Mouse (Mus musculus): ENCODE results near the gene Lman2.

Lman2 gene

DNA sequence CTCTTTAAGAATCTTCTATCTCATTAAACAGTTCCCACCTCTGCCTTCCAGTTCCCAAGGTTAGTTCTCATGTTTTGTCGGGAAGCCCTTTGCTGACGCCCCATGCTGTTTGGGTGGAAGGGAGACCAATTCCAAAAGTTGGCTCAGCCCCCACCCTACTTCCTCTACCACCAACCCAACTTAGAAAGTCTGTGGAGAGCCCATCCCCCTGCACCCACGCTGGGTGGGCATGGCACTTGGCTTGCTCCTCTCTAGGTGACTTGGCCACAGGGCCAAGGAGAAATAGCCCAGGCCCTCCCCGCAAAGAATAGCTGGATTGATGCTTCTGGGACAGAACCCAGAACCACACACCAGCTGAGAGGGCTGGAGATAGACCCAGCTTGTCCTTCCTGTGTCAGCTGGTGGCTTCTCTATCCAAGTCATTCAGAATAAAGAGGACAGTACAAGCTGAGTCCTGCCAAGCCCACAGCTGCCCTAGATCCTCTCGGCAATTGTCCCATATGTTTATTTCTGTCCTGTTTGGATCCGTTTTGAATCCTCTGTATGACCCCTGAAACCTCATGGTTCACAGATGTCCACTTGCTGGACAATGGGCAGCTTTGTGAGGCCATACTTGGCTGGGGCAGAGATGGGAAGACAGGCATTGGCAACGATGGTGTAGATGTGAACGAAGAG, 8.6 kb upstream of the Lman2 start:
- DNase-seq (ENCODE audit: low spot score), result no peak

DNA sequence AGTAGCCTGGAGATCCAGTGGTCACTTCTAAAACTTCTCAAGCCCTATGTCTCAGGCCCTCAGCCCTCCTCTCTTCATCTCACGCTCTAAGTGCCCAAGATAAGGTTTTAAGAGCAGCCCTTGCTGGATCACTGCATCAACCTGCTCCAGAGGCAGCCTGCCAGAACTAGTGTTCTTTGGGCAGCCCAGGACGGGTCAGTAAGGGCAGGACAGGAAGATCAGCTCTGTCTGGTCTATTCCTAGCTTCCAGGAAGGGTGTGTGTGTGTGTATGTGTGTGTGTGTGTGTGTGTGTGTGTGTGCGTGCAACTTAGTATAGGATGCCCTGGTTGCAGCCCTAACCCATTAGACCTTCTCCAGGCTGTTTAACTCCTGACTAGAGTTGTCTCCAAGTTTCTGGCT, 7.7 kb upstream of the Lman2 start:
- DNase-seq (ENCODE audit: low spot score), result no peak

DNA sequence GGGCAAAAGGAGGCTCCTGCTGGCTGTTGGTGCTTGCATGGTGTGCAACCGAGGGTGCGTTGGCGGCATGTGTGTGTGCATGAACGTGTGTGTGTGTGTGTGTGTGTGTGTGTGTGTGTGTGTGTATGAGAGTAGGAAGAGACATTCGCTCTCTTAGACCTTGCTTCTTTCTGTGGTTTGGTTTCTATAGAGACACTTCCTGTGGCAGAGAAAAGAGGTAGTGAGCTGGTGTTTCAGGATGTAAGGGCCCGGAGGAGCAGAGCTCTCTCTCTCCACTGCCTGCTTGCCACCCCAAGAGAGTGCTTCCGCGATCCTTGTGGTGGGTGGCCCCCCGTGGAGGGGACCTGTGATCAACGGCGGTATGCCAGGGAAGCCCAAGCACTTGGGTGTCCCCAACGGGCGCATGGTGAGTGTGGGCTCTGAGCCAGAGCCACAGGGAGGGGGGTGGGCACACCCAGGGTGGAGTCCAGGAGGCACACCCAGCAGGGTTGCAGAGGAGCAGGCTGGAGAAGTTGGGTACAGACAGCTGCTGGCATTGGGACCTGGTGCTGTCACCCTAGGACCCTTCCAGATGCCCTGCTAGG, 7.0 kb upstream of the Lman2 start, which contains the start of gene Rgs14:
TSS of gene Rgs14 (plus strand) at position 202 of the 584 bp plus-strand sequence.
- DNase-seq (ENCODE audit: low spot score), result no peak

DNA sequence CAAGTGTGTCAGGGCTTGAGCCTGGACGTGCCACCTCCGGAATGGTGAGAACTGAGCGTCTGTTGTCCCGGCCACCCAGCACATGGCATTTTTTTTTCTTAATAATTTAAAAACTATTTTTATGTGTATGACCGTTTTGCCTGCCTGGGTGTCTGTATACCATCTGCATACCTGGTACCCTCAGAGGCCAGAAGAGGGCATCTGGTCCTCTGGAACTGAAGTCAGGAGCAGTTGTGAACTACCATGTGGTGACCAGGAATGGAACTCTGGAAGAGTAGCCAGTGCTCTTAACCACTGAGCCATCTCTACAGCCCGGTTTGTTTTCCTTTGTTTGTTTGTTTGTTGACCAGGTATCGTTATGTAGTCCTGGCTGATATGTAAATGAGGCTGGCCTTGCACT, 5.8 kb upstream of the Lman2 start:
- DNase-seq (ENCODE audit: low spot score), result no peak

DNA sequence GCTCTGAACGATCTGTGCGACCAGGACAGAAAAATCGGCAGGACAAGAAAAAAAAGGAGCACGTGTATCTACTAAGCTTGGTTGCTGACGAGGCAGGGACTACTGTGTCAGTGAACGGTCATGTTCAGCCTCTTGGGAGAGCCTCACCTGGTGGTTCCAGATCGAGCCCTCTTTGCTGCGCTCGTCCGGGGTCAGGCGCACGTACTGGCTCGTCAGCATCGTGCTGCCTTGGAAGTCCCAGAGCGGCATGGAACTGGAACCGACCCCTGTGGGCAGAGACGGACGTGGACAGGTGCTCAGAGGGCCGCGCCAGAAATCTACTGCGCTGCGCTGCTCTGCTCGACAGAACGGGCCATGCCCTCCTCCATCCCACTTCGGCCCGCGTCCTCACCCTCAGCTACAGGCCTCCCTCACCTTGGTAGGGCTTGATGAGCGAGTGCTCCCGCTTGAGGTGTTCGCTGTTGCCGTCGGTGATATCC, 570 bp downstream of the Lman2 start:
- DNase-seq (ENCODE audit: low spot score), result no peak

DNA sequence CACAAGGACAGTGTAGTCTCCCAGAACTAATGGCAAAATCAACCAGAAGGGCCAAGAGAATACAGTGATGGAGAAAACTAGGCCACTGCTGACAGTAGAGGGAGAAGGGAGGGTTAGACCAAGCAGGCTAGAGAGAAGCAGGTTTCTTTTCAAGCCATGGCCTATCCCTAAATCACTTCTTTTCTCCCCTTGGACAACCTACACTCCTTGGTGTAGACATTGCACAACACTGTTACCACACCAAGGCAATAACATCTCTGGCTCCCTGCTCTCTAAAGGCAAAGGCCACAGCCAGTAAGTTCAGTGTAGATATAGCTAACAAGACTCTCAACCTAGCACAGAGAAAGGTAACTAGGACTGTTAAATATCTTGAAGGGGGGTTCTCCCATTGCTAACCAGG, 1.4 kb downstream of the Lman2 start:
- DNase-seq (ENCODE audit: low spot score), result no peak

DNA sequence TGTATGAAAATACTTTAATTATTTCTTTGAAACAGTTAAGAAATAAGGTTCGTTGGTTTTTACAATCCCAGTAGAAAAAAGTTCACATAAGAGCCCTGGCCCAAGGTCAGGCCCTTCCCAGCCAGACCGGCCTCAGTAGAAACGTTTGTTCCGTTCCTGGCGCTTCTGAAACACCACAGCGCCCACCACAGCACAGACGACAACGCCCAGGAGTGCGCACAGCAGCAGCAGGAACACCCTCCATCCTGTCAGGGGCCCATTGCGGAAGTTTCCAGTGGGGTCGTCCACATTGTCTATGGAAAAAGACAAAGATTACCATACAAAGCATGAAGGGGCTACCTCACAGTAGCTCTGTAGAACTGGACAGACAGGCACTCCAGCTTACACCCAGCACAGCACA, 15.8 kb downstream of the Lman2 start:
- no peak for DNase-seq (ENCODE audit: low spot score)

DNA sequence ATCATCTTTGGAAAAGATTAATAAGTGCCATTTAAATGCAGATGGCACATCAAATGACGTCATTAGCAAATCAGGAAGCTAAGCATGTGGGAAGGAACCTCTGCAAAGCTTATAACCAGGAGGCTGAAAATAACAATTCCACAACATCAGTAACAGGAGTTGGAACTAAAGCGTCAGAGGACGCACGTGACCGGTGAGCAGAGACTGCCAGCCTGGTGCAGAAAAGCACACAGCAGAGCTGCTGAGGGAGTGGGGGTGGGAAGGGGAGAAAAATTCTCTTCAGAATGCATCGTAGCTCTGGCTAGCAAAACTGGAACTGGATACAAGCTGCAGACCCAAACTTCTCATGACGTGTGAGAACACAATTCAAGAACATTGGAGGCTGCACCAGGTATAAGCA, 18.3 kb downstream of the Lman2 start:
- DNase-seq (ENCODE audit: low spot score), result no peak

DNA sequence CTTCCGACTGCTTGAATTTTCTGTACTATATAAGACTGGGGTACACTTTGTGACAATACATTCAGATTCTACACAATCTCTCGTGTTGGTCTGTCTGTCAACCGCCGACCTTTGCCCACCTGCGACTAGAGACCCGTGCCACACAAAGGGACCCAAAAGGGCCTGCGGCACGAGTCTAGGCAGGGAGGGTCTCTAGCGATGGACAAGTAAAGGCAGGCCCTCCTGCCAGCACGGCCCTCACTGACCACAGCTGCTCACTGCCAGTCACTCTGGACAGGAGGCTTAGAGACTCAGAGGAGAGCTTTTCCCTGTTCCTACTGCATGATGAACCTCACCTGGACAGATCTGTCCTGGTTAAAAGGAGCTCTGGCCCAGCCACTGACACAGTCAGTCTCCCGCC, 20.1 kb downstream of the Lman2 start:
- no peak for DNase-seq (ENCODE audit: low spot score)

DNA sequence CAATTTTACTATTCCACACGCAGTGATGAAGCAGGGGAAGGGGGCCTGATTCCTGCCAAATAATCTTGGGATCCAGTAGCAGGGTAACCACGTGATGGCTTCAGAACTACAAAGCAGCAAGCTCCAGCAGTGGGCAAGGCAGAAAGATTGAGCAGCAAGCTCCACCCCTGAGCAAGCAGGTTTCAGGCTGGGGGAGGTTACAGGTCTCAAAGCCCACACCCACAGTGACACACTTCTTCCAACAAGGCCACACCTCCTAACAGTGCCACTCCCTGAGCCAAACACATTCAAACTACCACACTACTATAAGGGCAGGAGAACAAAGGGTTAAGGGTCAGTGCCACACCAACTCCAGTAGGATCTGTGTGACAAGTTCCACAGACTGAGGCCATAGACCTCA, 23.3 kb downstream of the Lman2 start:
- DNase-seq (ENCODE audit: low spot score), result no peak

DNA sequence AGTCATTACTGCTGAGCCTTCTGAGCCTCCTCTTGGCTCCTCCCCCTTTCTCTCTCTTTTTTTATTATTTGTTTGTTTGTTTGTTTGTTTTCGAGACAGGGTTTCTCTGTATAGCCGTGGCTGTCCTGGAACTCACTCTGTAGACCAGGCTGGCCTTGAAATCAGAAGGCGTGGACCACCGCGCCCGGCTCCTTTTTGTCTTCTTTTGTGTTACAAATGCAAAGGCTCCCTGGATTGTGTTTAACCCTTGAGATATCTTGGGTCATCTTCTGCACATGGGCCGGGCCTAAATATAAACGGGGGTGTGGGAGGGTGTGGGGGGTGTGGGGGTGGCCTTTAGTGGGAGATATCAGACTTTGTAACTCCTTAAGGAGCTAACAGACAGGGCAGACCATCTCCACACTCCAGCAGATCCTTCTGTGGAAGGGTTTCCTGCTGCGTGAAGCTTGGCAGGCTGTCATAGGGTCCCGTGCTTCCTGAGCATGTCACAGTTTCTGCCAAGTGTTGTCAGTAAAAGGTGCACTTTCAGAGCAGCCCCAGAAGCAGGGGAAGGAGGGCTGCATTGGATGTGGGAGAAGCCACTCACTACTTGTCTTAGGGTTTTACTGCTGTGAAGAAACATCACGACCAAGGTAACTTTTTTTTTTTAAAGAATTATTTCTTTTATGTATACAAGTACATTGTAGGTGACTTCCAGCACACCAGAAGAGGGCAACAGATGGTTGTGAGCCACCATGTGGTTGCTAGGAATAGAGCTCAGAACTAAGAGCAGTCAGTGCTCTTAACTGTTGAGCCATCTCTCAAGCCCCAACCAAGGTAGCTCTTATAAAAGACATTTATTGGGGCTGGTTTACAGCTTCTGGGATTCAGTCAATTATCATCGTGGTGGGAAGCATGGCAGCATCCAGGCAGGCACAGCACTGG, 24.2 kb downstream of the Lman2 start:
- DNase-seq (ENCODE audit: low spot score), result no peak

DNA sequence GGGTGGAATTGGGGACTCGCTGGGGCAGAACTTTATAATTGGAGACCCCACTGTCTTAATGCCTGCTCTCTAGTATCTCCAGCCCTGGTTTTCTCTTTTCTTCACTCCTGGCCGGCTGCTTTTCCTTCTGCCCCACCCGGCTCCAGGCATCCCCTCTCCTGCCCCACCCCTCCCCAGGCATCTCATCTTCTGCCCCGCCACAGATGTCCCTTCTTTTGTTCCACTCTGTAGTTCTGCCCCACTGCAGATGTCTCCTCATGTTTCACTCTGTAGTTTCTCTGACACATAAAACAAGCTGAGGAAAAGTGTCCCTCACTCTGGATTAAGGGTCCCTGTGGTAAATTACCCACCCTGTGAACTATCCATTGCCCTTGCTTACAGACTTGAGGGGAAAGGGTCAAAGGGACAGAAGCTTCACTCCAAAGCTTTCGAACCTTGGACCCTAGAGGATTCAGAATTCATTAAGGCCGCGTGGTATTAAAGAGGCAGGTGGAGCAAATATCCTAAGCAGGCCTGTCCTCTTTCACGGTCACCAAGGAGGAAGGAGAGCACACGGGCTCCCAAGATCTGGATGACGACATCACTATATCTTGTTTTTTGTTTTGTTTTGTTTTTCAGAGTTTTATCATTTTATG, 25.1 kb downstream of the Lman2 start:
- no peak for DNase-seq (ENCODE audit: low spot score)

DNA sequence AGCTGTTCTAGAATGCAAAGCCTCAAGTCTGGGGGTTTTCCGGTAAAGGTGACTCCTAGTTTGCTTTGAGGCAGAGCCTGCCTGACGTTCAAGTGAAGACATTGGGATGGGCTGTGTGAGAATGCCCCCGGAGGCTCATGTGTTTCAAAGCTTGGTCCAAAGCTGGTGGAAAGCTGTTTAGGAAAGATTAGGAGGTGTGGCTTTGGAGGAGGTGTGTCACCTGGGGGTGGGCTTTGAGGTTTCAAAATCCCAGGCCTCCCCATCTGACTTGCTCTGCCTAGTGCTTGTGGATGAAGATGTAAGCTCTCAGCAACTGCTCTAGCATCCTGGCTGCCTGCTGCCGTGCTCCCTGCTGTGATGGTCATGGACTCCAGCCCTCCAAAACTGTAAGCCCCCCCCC, 26.9 kb downstream of the Lman2 start:
- no peak for DNase-seq (ENCODE audit: low spot score)

DNA sequence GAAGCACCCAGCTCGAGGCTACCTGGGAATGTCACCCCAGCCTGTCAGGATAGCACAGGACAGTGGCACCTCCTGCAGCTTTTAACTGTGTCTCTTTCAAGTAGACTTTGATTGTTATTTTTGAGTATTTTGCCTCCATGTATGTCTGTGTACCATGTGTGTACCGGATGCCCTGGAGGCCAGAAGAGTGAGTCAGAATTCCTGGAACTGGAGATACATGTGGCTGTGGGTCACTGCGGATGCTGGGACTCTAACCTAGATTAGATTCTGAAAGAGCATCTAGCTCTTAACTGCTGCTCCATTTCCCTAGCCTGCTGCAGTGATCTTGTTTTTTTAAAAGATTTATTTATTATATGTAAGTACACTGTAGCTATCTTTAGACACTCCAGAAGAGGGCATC, 30.3 kb downstream of the Lman2 start:
- DNase-seq (ENCODE audit: low spot score), result no peak

DNA sequence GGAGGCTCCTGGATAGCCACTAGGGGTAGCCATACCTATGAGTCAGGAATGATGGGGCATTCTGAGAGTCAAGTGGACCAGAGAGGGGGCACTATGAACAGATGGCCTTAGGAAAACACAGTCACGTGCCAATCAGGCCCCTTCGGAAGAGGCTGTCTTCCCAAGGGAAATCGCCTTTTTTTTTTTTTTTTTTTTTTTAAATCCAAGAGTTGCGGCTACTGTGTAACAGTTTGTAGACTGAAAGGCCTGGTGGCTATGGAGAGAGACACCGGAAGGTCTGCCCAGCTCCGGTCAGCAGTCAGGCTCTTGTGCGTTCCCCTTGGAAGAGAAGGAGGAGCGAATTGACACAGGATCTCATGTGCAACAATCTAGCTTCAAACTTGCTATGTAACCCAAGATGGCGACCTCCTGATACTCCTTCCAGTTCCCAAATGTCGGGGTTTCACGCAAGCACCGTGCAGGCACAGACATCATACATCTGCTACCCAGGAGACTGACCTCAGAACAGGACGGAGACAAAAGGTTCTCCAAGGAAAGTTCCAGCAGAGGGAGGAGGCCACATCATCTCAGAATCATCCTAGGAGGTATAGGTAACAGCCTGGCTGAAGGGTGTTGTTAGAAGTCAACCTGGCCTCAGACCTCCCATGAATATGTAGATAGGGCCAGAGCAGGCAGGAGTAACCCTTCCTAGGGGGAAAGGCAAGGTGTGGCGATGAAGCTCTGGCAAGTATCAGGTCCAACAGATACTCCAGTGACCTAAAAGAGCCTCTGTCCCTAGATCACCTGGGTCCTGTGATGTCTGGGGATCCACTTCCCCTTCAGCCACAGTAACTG, 31.8 kb downstream of the Lman2 start:
- peak; percentile 65 for DNase-seq (ENCODE audit: low spot score)

DNA sequence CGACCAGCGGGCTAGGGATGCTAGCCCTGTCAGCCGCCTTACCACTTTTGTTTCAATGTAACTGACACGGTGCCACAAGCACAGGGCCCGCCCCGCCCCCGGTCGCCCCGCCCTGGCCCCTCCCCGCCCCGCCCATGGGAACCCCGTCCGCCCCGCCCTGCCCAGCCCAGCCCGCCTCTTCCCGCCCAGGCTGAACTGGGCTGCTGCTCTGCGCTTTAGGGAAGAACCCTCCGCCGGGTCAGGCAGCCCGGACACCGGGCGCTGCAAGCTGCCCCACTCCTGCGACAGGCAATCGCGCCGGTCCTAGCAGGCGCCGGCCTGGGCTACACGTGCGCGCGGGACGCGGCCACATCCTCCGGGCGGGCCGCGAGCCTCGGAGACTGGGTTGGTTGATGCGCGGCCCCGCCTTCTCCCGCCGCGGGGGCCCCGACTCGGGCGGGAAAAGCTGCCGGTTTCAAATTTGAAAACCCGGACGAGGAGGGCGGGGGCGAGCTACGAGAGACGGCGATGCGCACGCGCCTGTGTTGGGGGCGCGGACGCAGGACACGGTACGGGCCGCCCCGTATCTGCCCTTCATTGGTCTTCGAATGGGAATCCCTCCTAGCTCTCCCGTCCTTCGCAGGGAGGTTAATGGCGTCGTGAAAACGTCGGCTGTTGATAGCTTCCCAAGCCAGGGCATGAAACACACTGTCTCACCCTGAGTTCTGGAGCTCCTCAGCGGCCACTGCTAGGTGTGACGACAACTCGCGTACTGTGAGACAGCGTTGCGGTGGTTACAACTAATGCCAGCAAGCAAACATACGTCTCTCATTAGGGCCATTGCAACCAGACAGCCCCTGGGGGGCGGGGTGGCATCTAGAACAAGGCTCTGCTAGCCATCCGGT, 32.7 kb downstream of the Lman2 start, which contains the start of gene Mxd3:
TSS of gene Mxd3 (minus strand) at position 141 of the 884 bp plus-strand sequence.
- peak; percentile 78 for DNase-seq (ENCODE audit: low spot score)

DNA sequence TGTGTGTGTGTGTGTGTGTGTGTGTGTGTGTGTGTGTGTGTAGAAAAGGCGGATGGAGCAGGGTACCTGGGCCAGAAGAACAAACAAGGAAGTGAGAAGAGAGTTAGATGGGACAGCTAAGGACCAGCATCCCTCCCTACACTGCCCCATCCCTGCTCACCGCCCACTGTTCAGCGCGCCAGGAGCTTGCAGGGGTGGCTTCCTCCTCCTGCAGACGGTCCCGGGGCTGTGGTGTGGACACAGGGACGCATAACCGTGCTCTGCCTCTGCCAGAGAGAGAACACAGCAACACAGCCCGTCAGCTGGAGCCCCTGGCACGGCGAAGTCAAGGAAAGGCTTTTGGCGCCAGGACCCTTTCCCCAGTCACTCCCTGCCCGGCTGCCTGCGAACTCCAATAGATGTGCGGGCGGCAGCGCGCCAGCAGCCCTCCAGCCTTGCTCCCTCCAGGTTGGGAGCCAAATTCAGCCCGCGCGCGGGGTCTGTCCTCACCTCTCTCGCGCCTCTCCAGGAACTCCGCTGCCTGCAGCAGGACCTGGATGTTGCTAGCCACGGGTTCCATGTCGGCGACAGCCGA, 33.4 kb downstream of the Lman2 start:
- no peak for DNase-seq (ENCODE audit: low spot score)

DNA sequence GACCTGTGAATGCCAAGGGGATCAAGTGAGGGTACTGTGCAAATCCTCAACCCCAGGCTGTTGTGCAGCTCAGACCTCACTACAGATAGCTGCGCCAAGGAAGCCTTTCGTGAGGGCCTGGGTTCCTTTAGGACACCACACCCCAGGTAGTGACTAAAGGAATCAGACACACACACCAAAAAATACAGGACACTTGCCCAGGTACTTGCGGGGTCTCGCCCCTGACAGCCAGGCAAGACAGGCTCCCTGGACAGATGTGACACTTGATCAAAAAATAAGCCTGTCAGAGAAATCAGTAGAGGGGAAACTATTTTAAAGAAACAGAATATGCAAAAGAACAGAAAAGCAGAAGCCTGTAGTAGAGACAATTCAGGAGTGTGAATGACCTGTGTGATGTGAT, 33.9 kb downstream of the Lman2 start:
- DNase-seq (ENCODE audit: low spot score), result no peak

DNA sequence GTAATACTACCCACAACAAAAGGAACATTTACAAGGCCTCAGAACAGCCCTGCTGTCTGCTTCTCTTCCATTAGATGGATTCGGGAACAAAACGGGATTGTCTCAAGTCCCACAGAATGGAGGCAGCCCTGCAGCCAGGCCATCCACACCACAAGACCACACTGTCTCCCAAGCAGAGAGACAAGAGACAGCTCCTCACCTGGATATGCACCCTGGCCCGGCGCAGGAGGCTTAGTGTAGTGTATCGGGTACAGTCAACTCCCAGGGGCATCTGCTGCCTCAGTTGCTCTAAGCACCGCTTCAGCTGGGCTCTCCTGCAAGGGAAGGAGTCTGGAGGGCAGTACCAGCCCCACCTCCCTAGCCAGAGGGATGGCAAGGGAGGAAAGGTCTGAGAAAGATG, 34.4 kb downstream of the Lman2 start:
- no peak for DNase-seq (ENCODE audit: low spot score)

DNA sequence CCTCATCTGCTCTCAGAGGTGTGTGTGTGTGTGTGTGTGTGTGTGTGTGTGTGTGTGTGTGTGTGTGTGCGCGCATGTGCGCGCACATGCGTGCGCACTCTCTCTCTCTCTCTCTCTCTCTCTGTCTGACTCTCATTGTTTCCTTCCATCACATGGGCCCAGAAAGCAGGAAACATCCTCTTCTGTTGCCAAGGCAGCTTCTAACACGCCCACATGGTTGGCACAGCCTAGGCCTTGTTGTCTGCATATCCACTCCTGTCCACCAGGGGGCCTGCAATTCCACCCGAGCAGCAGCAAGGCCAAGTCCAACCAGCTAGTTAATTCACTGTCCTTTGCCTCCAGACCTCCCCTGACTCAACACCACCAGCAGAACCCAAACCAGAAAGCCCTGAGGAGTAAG, 35.0 kb downstream of the Lman2 start:
- peak; percentile 74 for DNase-seq (ENCODE audit: low spot score)
